Mouse (Mus musculus): ENCODE measurements around the gene Npffr2. TPM values are rescaled to one million over a fixed set of nuclear protein-coding genes. Genes with fewer than 3 reads are reported as not detected.
"Not testable (repeated sequence)": the region's sequence is repeated elsewhere in the genome, so short reads cannot be mapped to it uniquely, and the experiment has no call there.

The Npffr2 gene
- total and polyA plus RNA-seq, 3 experiments: not detected

DNA sequence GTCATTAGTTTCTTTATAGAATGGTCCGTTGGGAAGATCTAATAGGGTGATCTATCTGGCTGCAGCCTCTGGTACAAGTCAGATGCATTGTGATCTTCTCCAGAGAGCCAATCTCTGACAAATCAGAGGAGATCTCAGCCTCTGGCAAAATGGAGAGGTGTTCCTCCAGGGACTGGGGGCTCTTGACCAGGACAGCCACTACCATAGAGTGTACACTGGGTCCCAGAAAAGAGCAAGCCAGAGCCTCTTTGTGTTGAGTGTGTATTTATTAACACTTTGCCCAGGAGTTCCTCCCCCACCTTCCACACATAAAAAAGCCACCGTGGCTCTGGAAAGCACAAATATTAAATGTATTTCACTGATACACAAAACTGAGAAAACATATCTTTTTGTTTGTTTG is 2.2 kb downstream of the Npffr2 start:
- no peak overlapping the region for H3K9ac ChIP-seq (ENCODE audit: low read depth, low read length)
- WGBS: 61% methylated on average over 2 of the region's 2 CpGs
- no peaks in the 10 kb centered on the region for H3K79me2 ChIP-seq (replicated peaks; ENCODE audit: control insufficient read depth, insufficient read depth, low read length)
- H3K36me3 ChIP-seq (ENCODE audit: control insufficient read depth, insufficient read depth, low read length): no peaks in the 10 kb centered on the region
- no peak for DNase-seq
- no peaks in the 10 kb centered on the region for H3K27me3 ChIP-seq (ENCODE audit: control insufficient read depth, insufficient read depth, low read length)
- no peak for TF ChIP-seq CTCF (IDR thresholded peaks at IDR 0.05)
- no peak for TF ChIP-seq POLR2A (IDR thresholded peaks at IDR 0.05; ENCODE audit: insufficient read depth, low read depth, low read length)
- no peak for TF ChIP-seq EP300 (IDR thresholded peaks at IDR 0.05; ENCODE audit: insufficient read depth, low read depth, low read length)
- no peaks in the 10 kb centered on the region for H3K4me1 ChIP-seq (ENCODE audit: control insufficient read depth, insufficient read depth, low read length)
- no peak overlapping the region for H3K27ac ChIP-seq
- intact Hi-C loops (cut with DNase I): no loop called here
- H3K4me3 ChIP-seq: no peak overlapping the region

DNA sequence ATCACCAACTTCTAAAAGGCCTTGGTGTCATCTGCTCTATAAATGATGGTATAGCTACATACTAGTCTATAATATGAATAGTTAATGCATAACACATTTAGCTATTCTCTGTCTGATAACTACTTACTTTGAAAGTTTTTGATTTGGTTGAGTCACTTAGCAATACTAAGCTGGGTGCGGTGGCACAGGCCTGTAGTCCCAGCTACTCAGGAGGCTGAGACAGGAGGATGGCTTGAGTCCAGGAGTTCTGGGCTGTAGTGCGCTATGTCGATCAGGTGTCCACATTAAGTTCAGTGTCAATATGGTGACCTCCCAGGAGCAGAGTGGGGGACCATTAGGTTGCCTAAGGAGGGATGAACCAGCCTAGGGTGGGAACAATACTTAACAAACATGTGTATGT is 8.8 kb downstream of the Npffr2 start:
- H3K36me3 ChIP-seq (ENCODE audit: control insufficient read depth, insufficient read depth, low read length): no peaks in the 10 kb centered on the region
- no peak overlapping the region for H3K4me3 ChIP-seq
- no peaks in the 10 kb centered on the region for H3K79me2 ChIP-seq (replicated peaks; ENCODE audit: control insufficient read depth, insufficient read depth, low read length)
- H3K4me1 ChIP-seq (ENCODE audit: control insufficient read depth, insufficient read depth, low read length): no peaks in the 10 kb centered on the region
- no peak overlapping the region for H3K9ac ChIP-seq (ENCODE audit: low read depth, low read length)
- 90% methylated on average over 3 of the region's 3 CpGs for WGBS
- TF ChIP-seq CTCF (IDR thresholded peaks at IDR 0.05) (no peak), EP300 (IDR thresholded peaks at IDR 0.05; ENCODE audit: insufficient read depth, low read depth, low read length) (no peak), POLR2A (IDR thresholded peaks at IDR 0.05; ENCODE audit: insufficient read depth, low read depth, low read length) (no peak)
- intact Hi-C loops (cut with DNase I): no loop called here
- no peak overlapping the region for H3K27ac ChIP-seq
- DNase-seq: no peak
- H3K27me3 ChIP-seq (ENCODE audit: control insufficient read depth, insufficient read depth, low read length): no peaks in the 10 kb centered on the region

DNA sequence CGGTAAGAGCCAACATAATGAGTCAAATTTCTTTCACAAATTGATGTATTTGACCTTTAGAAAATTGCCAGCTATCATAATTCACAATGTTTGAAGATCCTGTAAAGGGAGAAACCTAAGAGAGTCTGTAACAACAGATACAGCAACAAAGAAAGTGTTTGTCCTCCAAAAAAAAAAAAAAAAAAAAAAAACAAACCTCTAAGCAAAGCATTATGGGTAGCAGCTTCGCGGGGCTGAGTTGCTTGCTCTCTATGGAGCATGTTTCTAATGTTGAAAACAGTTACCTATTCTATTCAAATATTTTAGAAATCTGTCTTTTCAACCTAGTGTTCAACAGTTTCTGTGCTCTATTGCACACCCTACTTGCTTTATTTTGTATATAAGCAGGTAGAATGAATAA is 15.2 kb downstream of the Npffr2 start:
- no peak for DNase-seq
- TF ChIP-seq EP300 (IDR thresholded peaks at IDR 0.05; ENCODE audit: insufficient read depth, low read depth, low read length) (no peak), CTCF (IDR thresholded peaks at IDR 0.05) (no peak), POLR2A (IDR thresholded peaks at IDR 0.05; ENCODE audit: insufficient read depth, low read depth, low read length) (no peak)
- intact Hi-C loops (cut with DNase I): loop anchor here (5.0 to 10.0 kb wide), 2 partner anchors 140 to 282 kb away; no protein-coding TSS in a partner anchor

DNA sequence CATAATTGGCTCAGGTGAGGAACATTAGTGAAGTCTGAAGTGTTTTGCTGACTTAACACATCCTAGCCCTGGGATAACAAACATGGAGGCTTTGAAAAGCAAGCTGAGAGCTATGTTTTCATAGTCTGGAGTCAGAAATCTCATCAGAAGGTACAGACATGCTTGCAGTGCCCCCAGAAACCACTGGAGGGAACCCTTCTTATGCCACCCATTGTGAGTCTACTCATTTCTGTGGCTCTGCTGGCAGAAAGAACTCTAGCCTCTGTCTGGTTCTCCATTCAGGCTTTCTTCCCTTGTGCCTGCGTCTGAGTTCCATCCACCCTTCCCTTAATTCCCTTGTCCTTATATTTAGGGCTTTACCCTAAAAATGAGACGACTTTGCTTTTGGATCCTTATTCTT is 16.2 kb downstream of the Npffr2 start:
- 36% methylated on average over 2 of the region's 2 CpGs for WGBS
- Histone ChIP-seq H3K9ac (ENCODE audit: low read depth, low read length) (no peak overlapping the region), H3K27me3 (ENCODE audit: control insufficient read depth, insufficient read depth, low read length) (no peaks in the 10 kb centered on the region), H3K4me1 (ENCODE audit: control insufficient read depth, insufficient read depth, low read length) (no peaks in the 10 kb centered on the region), H3K79me2 (replicated peaks; ENCODE audit: control insufficient read depth, insufficient read depth, low read length) (no peaks in the 10 kb centered on the region), H3K36me3 (ENCODE audit: control insufficient read depth, insufficient read depth, low read length) (no peaks in the 10 kb centered on the region), H3K27ac (no peak overlapping the region), H3K4me3 (no peak overlapping the region)
- no peak for TF ChIP-seq EP300 (IDR thresholded peaks at IDR 0.05; ENCODE audit: insufficient read depth, low read depth, low read length)
- no peak for TF ChIP-seq POLR2A (IDR thresholded peaks at IDR 0.05; ENCODE audit: insufficient read depth, low read depth, low read length)
- TF ChIP-seq CTCF (IDR thresholded peaks at IDR 0.05): peak; percentile 78
- intact Hi-C loops (cut with DNase I): loop anchor here (5.0 to 10.0 kb wide), 2 partner anchors 139 to 281 kb away; no protein-coding TSS in a partner anchor
- DNase-seq: peak; percentile 14 to 34

More for the DNA sequence above, 15.2 kb downstream of the Npffr2 start:
- WGBS: 76% methylated on average over 3 of the region's 3 CpGs
- Histone ChIP-seq H3K4me1 (ENCODE audit: control insufficient read depth, insufficient read depth, low read length) (no peaks in the 10 kb centered on the region), H3K27ac (no peak overlapping the region), H3K36me3 (ENCODE audit: control insufficient read depth, insufficient read depth, low read length) (no peaks in the 10 kb centered on the region), H3K4me3 (no peak overlapping the region), H3K79me2 (replicated peaks; ENCODE audit: control insufficient read depth, insufficient read depth, low read length) (no peaks in the 10 kb centered on the region), H3K27me3 (ENCODE audit: control insufficient read depth, insufficient read depth, low read length) (no peaks in the 10 kb centered on the region), H3K9ac (ENCODE audit: low read depth, low read length) (no peak overlapping the region)

DNA sequence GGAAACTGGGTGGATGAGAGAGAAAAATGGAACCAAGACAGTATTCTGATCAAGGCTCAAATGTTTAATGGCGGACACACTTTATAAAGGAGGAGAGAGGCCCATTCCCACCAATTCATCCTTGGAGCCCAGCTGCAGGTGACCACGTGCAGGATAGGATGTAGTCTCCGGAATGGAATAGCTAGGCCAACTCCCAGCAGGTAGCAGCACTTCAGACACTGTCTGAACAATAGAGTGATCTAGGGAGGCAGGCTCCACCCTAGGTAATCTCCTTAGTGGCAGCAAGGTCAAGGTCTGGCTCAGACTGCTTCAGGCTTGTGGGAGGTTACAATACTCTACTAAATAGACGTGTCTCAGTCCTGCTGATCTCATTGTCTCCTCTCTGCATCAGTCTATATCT is 31.9 kb downstream of the Npffr2 start:
- WGBS: 39% methylated on average over 4 of the region's 4 CpGs
- H3K27me3 ChIP-seq (ENCODE audit: control insufficient read depth, insufficient read depth, low read length); H3K27ac ChIP-seq; DNase-seq; H3K4me3 ChIP-seq; H3K4me1 ChIP-seq (ENCODE audit: control insufficient read depth, insufficient read depth, low read length); H3K36me3 ChIP-seq (ENCODE audit: control insufficient read depth, insufficient read depth, low read length); H3K79me2 ChIP-seq (replicated peaks; ENCODE audit: control insufficient read depth, insufficient read depth, low read length); intact Hi-C loops (cut with DNase I); H3K9ac ChIP-seq (ENCODE audit: low read depth, low read length): not testable (repeated sequence)

DNA sequence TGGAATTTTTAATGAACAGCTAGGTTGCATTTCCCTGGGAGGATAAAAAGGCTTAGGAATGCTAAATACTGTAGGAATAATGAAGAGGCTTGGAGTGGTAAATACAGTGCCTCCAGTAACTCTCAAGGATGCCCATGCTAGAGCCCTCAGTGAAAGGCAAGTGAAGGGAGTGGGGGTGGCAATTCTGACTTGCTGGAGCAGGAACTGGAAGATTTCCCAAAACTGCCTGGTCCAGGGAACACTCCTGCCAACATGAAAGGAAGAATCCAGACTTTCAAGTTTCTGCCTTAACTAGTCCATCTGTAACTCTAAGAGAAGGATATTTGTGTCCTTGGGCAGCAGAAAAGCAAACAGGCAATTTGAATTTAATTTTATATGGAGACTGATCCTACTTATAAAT is 34.2 kb downstream of the Npffr2 start:
- DNase-seq: no peak
- H3K27me3 ChIP-seq (ENCODE audit: control insufficient read depth, insufficient read depth, low read length): no peaks in the 10 kb centered on the region
- no peaks in the 10 kb centered on the region for H3K4me1 ChIP-seq (ENCODE audit: control insufficient read depth, insufficient read depth, low read length)
- no peaks in the 10 kb centered on the region for H3K79me2 ChIP-seq (replicated peaks; ENCODE audit: control insufficient read depth, insufficient read depth, low read length)
- no peak overlapping the region for H3K9ac ChIP-seq (ENCODE audit: low read depth, low read length)
- H3K27ac ChIP-seq: no peak overlapping the region
- intact Hi-C loops (cut with DNase I): no loop called here
- no peaks in the 10 kb centered on the region for H3K36me3 ChIP-seq (ENCODE audit: control insufficient read depth, insufficient read depth, low read length)
- no peak overlapping the region for H3K4me3 ChIP-seq
- no peak for TF ChIP-seq POLR2A (IDR thresholded peaks at IDR 0.05; ENCODE audit: insufficient read depth, low read depth, low read length)
- no peak for TF ChIP-seq CTCF (IDR thresholded peaks at IDR 0.05)
- TF ChIP-seq EP300 (IDR thresholded peaks at IDR 0.05; ENCODE audit: insufficient read depth, low read depth, low read length): no peak
